Mouse (Mus musculus) embryo, embryonic 10 days (tissue): Measurements from ENCODE around the gene Fcna.

ENCODE experiments used
- DNase-seq: peaks from one replicate; pipeline ENCODE4 v3.0.0-alpha.2; 2015; ENCODE audit warnings: low spot score

Gene Fcna

DNA sequence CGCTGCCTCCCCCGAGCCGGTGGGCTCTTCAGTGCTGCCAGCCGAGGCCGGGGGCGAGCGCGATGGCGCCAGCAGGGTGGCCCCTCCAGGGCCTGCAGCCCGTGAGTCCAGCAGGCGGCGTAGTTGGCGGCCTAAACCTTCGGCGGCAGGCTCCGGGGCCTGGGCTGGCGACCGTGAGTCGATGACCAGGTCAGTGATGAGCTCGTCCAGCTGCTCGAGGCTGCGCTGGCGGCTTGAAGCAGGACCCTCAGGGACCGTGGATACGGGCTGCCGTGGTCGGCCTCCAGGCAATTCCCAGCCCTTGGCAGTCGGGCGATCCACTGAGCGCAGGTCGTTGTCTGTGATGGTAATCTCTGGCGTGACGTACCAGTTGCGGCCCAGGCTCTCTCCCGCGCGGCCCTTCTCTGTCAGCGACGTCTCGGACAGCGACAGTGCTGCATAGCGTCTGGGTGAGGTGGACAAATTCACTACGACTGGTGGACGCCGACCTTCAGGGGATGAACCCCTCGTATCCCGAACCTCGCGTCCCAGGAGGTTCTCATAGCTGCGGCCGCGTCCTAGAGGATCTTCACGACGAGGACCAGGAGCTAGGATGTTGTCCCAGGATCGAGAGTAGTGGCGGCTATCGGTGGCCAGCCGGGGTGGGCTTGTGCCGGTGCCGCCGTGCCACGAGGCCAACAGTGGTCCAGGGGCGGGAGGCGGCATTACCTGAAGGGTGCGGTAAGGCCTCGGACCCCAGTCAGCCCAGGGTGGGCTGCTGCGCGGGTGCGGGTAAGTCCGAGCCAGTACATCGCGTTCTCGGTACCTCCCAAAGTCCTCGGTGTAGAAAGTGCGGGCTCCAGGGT, 49.7 kb downstream of the Fcna start:
- DNase-seq, result peak; percentile 70

DNA sequence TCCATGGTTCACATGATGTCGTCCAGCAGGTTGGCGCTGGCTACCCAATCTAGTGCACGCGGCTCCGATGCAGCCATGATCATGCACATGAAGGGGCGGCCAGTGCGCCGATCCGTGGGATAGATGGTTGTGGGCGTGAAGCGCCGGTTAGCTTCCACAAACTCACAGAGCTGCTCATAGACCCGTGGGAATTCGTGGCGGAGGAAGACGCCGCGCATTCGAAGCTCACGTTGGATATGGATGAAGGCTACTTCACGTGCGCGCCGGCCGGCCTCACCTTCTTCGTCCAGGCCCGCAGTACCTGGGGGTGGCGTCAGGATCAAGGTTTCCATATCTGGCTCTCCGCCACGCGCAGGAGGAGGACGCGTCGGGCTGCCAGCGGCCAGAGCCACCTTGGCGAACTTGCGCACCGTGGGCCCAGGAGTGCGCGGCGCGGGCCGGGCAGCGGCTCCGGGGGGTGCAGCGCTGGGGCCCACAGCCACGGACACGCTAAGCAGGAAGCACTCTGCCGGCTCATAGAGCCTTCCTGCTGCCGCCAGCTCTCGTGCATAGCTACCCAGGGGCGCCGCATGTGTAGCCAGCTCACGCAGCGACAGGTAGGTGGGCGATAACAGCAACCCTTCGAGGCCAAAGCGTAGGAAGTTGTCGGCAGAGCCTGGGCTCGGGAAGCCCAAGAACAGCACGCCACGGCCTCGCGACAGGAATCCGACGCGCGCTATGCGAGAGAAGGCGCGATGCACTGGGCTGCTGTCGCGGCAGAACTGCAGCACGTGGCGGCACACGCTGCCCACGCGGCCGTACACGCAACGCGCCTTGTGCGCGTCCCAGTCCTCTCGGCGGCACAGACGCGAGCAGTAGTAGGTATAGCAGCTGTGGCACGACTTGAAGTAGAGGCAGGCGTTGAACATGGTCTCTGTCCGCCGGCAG, 50.6 kb downstream of the Fcna start:
- DNase-seq, result peak; percentile 35

DNA sequence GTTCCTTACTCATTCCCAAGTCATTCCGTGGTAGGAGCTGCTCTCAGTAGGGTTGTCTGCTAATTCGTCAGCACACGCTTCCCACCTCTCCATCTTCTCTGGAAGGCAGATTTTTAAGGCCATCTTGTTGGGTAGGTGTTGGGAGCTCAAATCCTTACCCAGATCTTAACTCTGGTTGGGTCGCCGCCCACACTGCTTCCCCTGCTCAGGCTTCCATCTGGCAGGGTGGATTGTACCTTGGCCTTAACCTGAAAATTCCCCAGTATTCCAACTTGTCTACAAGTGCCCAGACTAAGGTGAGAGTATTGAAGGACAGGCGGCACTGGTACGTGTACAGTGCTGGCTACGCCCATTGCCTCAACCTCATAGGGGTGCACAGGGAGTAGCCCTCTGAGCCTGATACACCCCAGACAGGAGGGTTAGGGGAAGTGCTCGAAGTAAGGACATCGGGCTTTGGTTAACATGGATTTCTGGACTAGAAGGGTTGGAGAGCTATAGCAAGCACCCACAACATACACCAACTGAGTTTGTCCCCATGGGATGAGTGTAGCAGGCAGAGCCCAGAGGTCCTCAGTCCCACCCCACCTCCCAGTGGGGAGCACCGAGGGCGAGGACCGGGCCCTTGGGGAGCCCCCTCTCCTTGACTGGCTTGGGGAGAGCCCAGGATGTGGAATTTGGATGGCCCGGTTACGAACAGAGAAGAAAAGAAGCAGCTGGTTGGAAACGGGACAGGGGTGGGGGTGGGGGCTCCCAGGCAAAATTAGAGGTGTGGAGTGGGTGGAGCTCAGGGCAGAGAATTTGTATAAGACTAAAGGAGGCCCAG, 51.6 kb downstream of the Fcna start:
- no peak for DNase-seq

DNA sequence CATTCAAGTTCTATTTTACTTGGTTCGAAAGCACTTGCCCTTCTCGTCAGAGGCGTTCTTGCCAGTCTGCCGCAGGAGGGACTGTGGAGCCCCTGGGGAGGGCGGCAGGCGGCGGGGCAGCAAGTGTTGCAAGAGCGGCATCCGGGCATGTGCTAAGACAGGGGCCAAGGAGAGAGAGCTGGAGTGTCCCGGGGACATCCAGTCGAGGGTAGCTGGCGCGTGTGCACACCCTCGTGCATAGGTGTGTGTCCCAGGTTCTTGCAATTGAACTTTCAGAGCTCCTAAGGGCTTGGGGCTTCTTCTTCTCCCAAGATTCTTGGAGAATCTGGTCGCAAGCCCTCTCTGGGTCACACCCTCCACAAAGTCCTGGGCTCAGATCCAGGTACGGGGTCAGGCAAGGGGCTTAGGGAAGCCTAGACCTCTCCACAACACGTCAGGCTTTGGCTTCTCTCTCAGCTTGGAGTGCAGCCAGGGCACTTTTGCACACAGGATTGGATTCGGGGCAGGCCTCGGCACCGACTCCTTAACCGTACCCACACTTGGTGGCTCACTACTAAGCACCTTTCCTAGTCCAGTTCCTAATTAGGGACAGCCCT, 52.3 kb downstream of the Fcna start:
- peak; percentile 58 for DNase-seq
